Mouse (Mus musculus) heart, postnatal 0 days (tissue): ENCODE measurements at regions not wholly inside any gene's neighbourhood (a gene's known extent, or its start where the extent isn't known, plus 50 kb on each side); places are given as distances from the start of the nearest gene placed in this dataset.

Source experiments
- ATAC-seq: fragments of 200-750 bp; cut with Nextera tagmentation; 2 replicates; pipeline ENCODE4 v1.8.0; 2017; ENCODE audit warnings: low read depth, moderate number of reproducible peaks, moderate library complexity; ENCODE audit not compliant: insufficient read depth
- DNase-seq: peaks from one replicate; pipeline ENCODE4 v3.0.0-alpha.2; 2016; ENCODE audit warnings: low spot score
- H3K27ac ChIP-seq: fragments of 300-500 bp; sonication (generic); 2 replicates; pipeline ENCODE4 v1.5.1; 2014; ENCODE audit warnings: low read depth, mild to moderate bottlenecking
- H3K27me3 ChIP-seq: fragments of 300-500 bp; sonication (generic); 2 replicates; pipeline ENCODE4 v1.6.1; 2014; ENCODE audit warnings: low read length, mixed read lengths; ENCODE audit not compliant: control insufficient read depth, insufficient read depth
- H3K36me3 ChIP-seq: fragments of 300-500 bp; sonication (generic); replicated peaks from 2 replicates; pipeline ENCODE4 v1.6.1; 2014; ENCODE audit warnings: low read length, mixed read lengths; ENCODE audit not compliant: control insufficient read depth, insufficient read depth
- H3K4me1 ChIP-seq: fragments of 300-500 bp; sonication (generic); 2 replicates; pipeline ENCODE4 v1.6.1; 2014; ENCODE audit warnings: antibody characterized with exemption; ENCODE audit not compliant: control insufficient read depth, insufficient read depth
- H3K4me2 ChIP-seq: fragments of 300-500 bp; sonication (generic); 2 replicates; pipeline ENCODE4 v1.6.1; 2014; ENCODE audit warnings: low read depth, mild to moderate bottlenecking, low read length, moderate library complexity
- H3K4me3 ChIP-seq: fragments of 300-500 bp; sonication (generic); 2 replicates; pipeline ENCODE4 v1.5.1; 2014; ENCODE audit warnings: low read depth, low read length
- H3K9ac ChIP-seq: fragments of 300-500 bp; sonication (generic); replicated peaks from 2 replicates; pipeline ENCODE4 v1.6.1; 2014; ENCODE audit warnings: low read depth, low read length, mixed read lengths
- H3K9me3 ChIP-seq: fragments of 300-500 bp; sonication (generic); replicated peaks from 2 replicates; pipeline ENCODE4 v1.6.1; 2016; ENCODE audit warnings: low read length; ENCODE audit not compliant: control insufficient read depth
- CTCF ChIP-seq: IDR thresholded peaks from 2 replicates; pipeline ENCODE4 v1.5.1; 2016; ENCODE audit warnings: antibody characterized with exemption, control low read depth, low read depth
- EP300 ChIP-seq: IDR thresholded peaks from 2 replicates; pipeline ENCODE4 v1.6.1; 2016; ENCODE audit warnings: antibody characterized with exemption, low read depth
- WGBS: fragments of 180-500 bp; shearing (Covaris S2); extraction: QIAGEN DNeasy Blood & Tissue Kit; methylation state at CpG from one replicate; pipeline ENCODE4 v1.1.7; 2014; 5-methylcytosine and 5-hydroxymethylcytosine counted together

DNA sequence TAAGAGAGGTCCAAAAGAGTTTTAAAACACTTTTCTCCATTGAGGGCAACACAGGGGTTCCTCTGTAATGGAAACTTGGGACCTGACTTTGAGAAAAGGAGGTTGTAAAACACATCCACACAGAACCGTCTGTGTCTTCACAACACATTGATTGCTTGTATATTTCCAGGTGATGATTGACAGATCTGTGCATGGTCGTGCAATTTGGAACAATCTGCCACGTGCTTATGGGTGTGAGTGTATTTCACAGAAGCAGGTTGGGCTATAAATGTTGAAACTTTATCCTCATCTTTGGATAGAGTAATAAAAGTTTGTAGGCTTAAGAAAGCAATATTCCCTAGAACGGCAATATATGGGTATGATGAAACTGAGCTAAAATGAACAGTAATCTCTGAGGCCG lies 559.5 kb upstream of the Plxna2 start:
- no peak overlapping the region for H3K4me3 ChIP-seq
- no peaks in the 10 kb centered on the region for H3K4me1 ChIP-seq
- no peaks in the 10 kb centered on the region for H3K9me3 ChIP-seq
- H3K4me2 ChIP-seq: no peak overlapping the region
- no peak for ATAC-seq
- H3K27ac ChIP-seq: no peak overlapping the region
- no peaks in the 10 kb centered on the region for H3K27me3 ChIP-seq
- H3K9ac ChIP-seq: no peak overlapping the region
- DNase-seq: no peak
- WGBS: 74% methylated on average over 5 of the region's 5 CpGs
- H3K36me3 ChIP-seq: no peaks in the 10 kb centered on the region
- TF ChIP-seq CTCF (no peak), EP300 (no peak)

DNA sequence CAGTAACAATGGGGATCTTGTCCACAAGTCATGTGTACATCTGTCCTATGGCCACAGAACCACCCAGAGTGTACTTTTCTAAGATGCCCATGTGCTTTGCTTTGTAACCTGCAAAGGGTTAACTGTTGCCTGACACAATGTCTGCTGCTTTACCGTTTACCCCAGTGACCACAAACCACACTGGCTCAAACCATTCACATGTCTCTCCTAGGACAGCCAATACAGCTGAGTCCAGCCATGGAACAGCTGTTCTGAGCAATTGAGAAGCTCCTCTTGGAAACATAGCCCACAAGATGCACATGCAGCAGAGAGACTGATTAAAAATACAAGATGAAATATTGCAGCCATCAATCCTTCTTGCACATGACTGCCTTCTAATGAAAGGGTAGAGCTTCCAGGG lies 561.5 kb upstream of the Plxna2 start:
- TF ChIP-seq EP300 (no peak), CTCF (no peak)
- ATAC-seq (no peak), DNase-seq (no peak)
- WGBS: 13% methylated on average over 1 of the region's 1 CpGs
- H3K27me3 ChIP-seq: no peaks in the 10 kb centered on the region
- H3K9ac ChIP-seq: no peak overlapping the region
- no peaks in the 10 kb centered on the region for H3K9me3 ChIP-seq
- H3K4me2 ChIP-seq: no peak overlapping the region
- H3K4me3 ChIP-seq: no peak overlapping the region
- no peaks in the 10 kb centered on the region for H3K4me1 ChIP-seq
- no peaks in the 10 kb centered on the region for H3K36me3 ChIP-seq
- H3K27ac ChIP-seq: no peak overlapping the region

DNA sequence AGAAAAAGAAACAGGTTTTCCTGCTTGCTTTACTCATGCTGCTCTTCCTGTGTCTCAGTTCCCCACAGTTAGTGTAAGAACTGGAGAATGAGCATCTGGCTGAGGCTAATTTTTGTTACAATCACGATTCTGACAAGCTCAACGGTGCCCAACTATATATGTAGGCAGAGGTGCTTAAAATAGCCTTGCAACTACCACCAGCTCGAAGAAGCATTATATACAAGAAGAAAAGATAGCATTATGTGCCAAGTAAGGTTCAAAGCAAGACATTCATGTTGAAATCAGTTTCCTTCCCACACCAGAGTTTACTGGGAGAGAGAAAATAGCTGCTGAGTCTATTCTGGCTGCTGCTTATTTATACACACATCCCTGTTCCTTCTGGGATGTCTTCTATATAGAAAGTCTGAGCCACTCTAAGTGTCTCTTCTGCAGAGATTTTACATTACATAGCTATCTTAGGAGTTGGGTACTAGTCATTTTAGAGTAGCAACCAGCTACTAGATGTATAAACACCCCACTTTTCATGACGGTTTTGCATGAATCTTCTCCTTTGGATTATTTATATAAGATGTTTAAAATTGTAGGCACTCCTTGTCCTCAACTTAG lies 568.2 kb upstream of the Plxna2 start:
- H3K9ac ChIP-seq: no peak overlapping the region
- no peak overlapping the region for H3K4me3 ChIP-seq
- H3K4me1 ChIP-seq: no peaks in the 10 kb centered on the region
- no peaks in the 10 kb centered on the region for H3K27me3 ChIP-seq
- TF ChIP-seq EP300 (no peak), CTCF (no peak)
- H3K27ac ChIP-seq: no peak overlapping the region
- 40% methylated on average over 4 of the region's 4 CpGs for WGBS
- no peaks in the 10 kb centered on the region for H3K9me3 ChIP-seq
- DNase-seq: no peak
- no peak for ATAC-seq
- no peak overlapping the region for H3K4me2 ChIP-seq
- no peaks in the 10 kb centered on the region for H3K36me3 ChIP-seq

DNA sequence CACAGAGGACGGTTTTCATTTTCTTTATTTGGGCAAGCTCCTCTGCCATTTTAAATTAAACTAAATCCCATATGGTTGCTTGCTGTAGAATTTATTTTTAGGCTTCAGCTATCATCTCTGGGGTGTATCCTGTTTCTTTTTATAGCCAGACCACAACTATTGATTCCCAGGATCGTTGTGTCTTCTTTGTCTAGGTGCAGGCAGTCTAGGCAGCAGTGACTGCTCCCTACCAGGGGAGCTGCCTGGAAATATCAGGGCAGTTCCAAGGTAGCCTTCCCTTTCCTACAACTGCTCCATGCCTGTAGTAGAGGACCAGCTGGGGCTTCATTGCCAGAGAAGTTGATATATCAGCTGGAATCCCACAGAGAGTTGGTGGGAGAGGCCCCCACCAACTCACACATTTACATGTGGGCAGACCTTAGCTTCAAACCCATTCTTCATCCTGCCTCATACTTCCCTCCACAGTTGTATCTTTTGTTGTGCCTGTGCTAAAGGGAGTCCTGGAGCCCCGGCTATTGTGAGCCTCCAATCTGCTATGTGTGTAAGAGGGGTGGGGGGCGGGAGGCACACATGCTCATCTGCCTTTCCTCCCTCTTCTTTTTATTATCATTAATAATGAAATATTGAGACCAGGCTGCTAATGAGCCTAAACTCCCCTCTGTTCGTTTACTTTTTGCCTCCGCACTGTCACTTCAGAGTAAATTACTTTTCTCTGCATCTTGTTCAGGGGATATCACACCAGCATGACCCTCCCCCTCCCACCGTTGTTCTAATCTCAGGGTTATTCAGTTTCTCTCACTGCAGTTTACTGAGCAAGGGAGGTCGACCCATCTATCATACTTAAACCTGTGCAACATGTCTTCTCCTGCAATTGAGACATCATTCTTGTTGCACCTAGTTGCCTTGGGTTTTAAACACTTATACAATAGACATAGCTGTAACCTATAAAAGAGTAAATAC lies 576.3 kb upstream of the Plxna2 start:
- Histone ChIP-seq H3K9ac (no peak overlapping the region), H3K36me3 (no peaks in the 10 kb centered on the region), H3K4me1 (no peaks in the 10 kb centered on the region), H3K4me2 (no peak overlapping the region), H3K4me3 (no peak overlapping the region), H3K27me3 (no peaks in the 10 kb centered on the region), H3K27ac (no peak overlapping the region), H3K9me3 (no peaks in the 10 kb centered on the region)
- TF ChIP-seq EP300: no peak
- no peak for ATAC-seq
- DNase-seq: no peak
- 47% methylated on average over 8 of the region's 8 CpGs for WGBS

DNA sequence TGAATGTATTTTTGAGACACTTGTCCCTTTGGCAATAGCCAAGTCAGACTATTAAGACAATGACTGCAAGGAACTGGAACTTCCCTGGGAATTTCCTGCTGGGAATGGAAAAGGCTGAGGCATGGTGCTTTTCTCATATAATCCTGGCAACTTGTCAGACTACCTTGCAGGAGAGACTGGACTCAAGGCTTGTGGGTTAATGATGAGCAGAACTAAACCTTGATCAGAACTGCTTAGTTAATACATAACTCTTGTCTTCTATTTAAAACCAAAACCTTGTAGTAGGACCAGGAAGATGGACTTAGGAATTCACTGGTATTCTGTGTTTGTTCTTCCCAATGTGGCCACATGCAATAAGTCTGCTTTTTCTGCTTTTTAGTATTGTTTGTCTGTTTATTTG lies 579.3 kb upstream of the Plxna2 start:
- ATAC-seq (no peak), DNase-seq (no peak)
- Histone ChIP-seq H3K27ac (no peak overlapping the region), H3K9me3 (no peaks in the 10 kb centered on the region), H3K4me2 (no peak overlapping the region), H3K4me3 (no peak overlapping the region), H3K4me1 (no peaks in the 10 kb centered on the region), H3K36me3 (no peaks in the 10 kb centered on the region), H3K27me3 (no peaks in the 10 kb centered on the region), H3K9ac (no peak overlapping the region)
- TF ChIP-seq EP300 (no peak), CTCF (no peak)
